Comparison of ENCODE assay signal across 22 mouse cellular contexts in genomic region chr17:73649371-73649770, GRCm38 (mm10).
DNase-seq lines count a peak whose midpoint lies in the region; TF ChIP-seq lines count a peak whose summit lies in the region.
"Had no signal": no experiment of that assay in that cellular context is flagged by ENCODE, and none has a peak within 500 bp of the region (broad histone marks: within the 10 kb centered on the region; RNA-seq: fewer than 3 reads in every experiment).

No protein-coding gene starts in this region.

- DNase-seq in adrenal gland, adult 2 months, result peak; percentile 36
- DNase-seq in adrenal gland, postnatal 4 days (ENCODE audit: low spot score in 2 of 2), result no peak
- DNase-seq in left cerebral cortex, adult 18-20 months (ENCODE audit: low spot score in 2 of 2), result peak; percentile 4 to 10
- DNase-seq in left cerebral cortex, adult 2 months (ENCODE audit: extremely low spot score in 1 of 2, low spot score in 2 of 2), result no peak
- peak; percentile 22 to 31 for DNase-seq in adrenal gland, postnatal 36 days
- DNase-seq in telencephalon, adult 2 months (ENCODE audit: low read depth, low spot score), result peak; percentile 23
- no peak for DNase-seq in urinary bladder, postnatal 25 days (ENCODE audit: low spot score)
- DNase-seq: cerebellum, adult 11 months; cerebellum, adult 9-11 months; gastrocnemius, adult 2 months; heart, postnatal 36 days; kidney, adult 18-20 months; kidney, postnatal 4 days; liver, embryonic 13.5 days; lung, embryonic 14.5 days; lung, postnatal 36 days; thymus, postnatal 25 days had no signal

- H3K27ac ChIP-seq in left cerebral cortex, adult 2 months, result no peak overlapping the region
- H3K27ac ChIP-seq: embryonic facial prominence, embryonic 10.5 days; gastrocnemius, adult 2 months; heart, embryonic 15.5 days; hindbrain, embryonic 13.5 days; liver, embryonic 13.5 days; midbrain, embryonic 13.5 days had no signal

- no peak for TF ChIP-seq CTCF in left cerebral cortex, adult 2 months (IDR thresholded peaks at IDR 0.05)

- intact Hi-C loops in left cerebral cortex, adult 2 months (cut with DNase I), result no loop called here

- no peak overlapping the region for H3K4me3 ChIP-seq in left cerebral cortex, adult 2 months
- H3K4me3 ChIP-seq: embryonic facial prominence, embryonic 10.5 days; gastrocnemius, adult 2 months; heart, embryonic 15.5 days; hindbrain, embryonic 13.5 days; liver, embryonic 13.5 days; megakaryocyte, embryonic 14.5 days; midbrain, embryonic 13.5 days had no signal

Comparison
In these comparisons a context has a peak if more than half of its experiments do, and no peak if none do; other contexts are left out.
1. DNase-seq: peak in adrenal gland, adult 2 months (single experiment), left cerebral cortex, adult 18-20 months (2 of 2), adrenal gland, postnatal 36 days (2 of 2) and telencephalon, adult 2 months (single experiment); none in adrenal gland, postnatal 4 days (0 of 2), left cerebral cortex, adult 2 months (0 of 2) and urinary bladder, postnatal 25 days (single experiment).